Mouse (Mus musculus): ENCODE data around the gene Olfr1411.

The Olfr1411 gene

GRCm38 (mm10) chr1:92594111-92594510, at the start of gene Olfr1411:
Olfr1411 (plus strand) TSS chr1:92594411.
- no peak for DNase-seq (ENCODE audit: low read depth, low spot score)

GRCm38 (mm10) chr1:92545929-92546328, 48.3 kb upstream of the Olfr1411 start:
- DNase-seq (ENCODE audit: low read depth, low spot score) = no peak

- DNase-seq (ENCODE audit: low read depth, low spot score) = no peak
Observed at GRCm38 (mm10) chr1:92571022-92571421, 23.2 kb upstream of the Olfr1411 start, which contains the start of gene Olfr1413. Olfr1413 (plus strand) TSS chr1:92571322.

GRCm38 (mm10) chr1:92585479-92585878, 8.7 kb upstream of the Olfr1411 start, which contains the start of gene Olfr1412:
Olfr1412 (plus strand) TSS chr1:92585779.
- DNase-seq (ENCODE audit: low read depth, low spot score) = no peak

- no peak for DNase-seq (ENCODE audit: low read depth, low spot score)
Observed at GRCm38 (mm10) chr1:92596019-92596418, 1.8 kb downstream of the Olfr1411 start.

DNA sequence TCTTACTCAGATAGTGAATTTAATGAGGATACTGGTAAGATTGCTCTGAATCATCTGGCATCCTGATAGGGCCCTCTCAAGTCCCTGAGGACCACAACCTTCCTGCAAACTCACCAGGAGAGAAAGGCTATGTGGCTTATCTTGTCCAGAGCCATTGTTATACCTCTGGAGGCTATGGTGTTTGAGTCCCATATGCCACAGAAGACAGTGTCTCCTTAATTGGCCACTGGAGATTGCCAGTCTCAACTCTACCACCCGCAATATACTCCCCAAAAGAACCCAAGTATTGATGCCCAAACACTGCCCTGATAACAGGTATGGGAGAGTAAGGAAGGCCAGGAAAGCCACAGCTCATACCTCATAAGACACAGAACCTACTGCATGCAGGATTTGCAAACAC, 11.3 kb downstream of the Olfr1411 start, which contains the start of gene Olfr1410:
Gene Olfr1410, plus strand, starts transcription at position 301 of the 400 bp plus-strand sequence.
- DNase-seq (ENCODE audit: low read depth, low spot score) = no peak

DNA sequence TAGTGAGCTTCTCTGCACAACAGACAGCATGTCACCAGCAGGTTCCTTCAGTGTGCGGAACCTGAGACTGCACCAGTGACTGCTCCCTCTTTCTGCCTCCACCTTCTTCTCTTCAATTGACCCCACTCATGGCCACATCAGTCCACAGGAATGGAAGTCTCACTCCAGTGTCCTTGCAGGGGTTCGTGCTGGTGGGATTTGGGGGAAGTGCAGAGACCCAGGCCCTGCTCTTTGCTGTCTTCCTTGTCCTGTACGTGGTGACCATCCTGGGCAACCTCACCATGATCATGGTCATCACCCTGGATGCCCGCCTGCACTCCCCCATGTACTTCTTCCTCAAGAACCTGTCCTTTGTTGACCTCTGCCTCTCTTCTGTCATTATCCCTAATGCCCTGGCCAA, 13.5 kb downstream of the Olfr1411 start:
- DNase-seq (ENCODE audit: low read depth, low spot score) = no peak

DNA sequence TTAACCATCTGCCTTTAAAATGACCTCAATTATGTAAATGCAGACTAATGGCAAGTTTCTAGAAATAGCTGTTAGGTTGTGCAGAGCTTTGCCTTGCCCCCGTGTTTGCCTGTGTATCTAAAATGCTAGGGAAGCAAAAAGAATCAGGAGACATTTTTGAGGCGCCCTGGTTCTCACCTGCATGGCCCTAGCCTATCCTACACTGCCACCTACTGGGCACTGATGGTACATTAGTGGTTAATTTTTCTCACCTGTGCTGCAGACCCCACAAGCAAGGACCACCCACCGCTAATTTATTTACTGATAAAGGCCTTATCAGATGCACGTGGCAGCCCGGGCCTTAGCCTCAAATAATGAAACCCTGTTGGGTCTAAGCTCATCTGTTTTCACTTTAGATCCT, 16.8 kb downstream of the Olfr1411 start:
- peak; percentile 74 for DNase-seq (ENCODE audit: low read depth, low spot score)

- no peak for DNase-seq (ENCODE audit: low read depth, low spot score)
Observed at GRCm38 (mm10) chr1:92613175-92613574, 19.0 kb downstream of the Olfr1411 start.

- peak; percentile 23 for DNase-seq (ENCODE audit: low read depth, low spot score)
Observed at GRCm38 (mm10) chr1:92614516-92614915, 20.3 kb downstream of the Olfr1411 start.

DNA sequence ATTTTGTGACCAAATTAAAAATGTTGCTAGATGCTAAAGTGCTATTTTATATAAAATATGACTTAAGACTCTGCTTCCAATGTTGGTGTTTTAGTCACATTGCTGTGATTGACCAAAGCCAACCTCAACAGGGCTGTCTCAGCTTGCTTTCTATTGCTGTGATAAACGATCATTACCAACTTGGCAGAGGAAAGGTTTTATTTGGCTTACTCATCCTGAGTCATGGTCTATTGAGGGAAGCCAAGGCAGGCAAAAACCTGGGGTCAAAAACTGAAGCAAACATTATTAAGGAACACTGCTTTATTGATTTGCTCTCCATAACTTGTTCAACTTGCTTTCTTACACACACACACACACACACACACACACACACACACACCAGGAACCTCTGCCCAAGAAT, 21.8 kb downstream of the Olfr1411 start:
- DNase-seq (ENCODE audit: low read depth, low spot score) = no peak

DNA sequence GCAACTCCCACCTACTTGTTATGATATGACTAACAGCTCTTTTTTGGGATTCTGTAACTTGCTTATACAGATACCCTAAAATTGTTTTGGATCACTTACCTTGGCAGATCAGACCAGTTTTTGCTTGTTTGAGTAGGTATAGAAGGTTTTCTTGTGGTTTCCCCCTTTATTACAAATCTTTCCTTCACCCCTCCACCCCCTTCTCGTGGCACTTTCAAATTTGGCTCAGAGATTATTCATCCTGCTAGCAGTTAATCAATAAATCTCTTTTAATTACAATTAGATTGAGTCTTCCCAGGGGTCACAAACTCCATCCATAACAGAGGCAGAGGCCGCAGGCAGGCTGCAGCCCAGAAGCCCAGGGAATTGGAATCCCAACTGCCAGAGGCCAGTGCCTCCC, 23.3 kb downstream of the Olfr1411 start, which contains the start of gene Olfr12:
Gene Olfr12, plus strand, starts transcription at position 301 of the 400 bp plus-strand sequence.
- DNase-seq (ENCODE audit: low read depth, low spot score) = no peak

GRCm38 (mm10) chr1:92618360-92618759, 24.1 kb downstream of the Olfr1411 start:
- no peak for DNase-seq (ENCODE audit: low read depth, low spot score)

- DNase-seq (ENCODE audit: low read depth, low spot score) = no peak
Observed at GRCm38 (mm10) chr1:92628227-92628626, 34.0 kb downstream of the Olfr1411 start.

- DNase-seq (ENCODE audit: low read depth, low spot score) = no peak
Observed at GRCm38 (mm10) chr1:92632196-92632595, 38.0 kb downstream of the Olfr1411 start.

GRCm38 (mm10) chr1:92632948-92633347, 38.7 kb downstream of the Olfr1411 start:
- peak; percentile 54 for DNase-seq (ENCODE audit: low read depth, low spot score)

GRCm38 (mm10) chr1:92633726-92634125, 39.5 kb downstream of the Olfr1411 start:
- DNase-seq (ENCODE audit: low read depth, low spot score) = no peak

- no peak for DNase-seq (ENCODE audit: low read depth, low spot score)
Observed at GRCm38 (mm10) chr1:92634569-92634968, 40.4 kb downstream of the Olfr1411 start.

DNA sequence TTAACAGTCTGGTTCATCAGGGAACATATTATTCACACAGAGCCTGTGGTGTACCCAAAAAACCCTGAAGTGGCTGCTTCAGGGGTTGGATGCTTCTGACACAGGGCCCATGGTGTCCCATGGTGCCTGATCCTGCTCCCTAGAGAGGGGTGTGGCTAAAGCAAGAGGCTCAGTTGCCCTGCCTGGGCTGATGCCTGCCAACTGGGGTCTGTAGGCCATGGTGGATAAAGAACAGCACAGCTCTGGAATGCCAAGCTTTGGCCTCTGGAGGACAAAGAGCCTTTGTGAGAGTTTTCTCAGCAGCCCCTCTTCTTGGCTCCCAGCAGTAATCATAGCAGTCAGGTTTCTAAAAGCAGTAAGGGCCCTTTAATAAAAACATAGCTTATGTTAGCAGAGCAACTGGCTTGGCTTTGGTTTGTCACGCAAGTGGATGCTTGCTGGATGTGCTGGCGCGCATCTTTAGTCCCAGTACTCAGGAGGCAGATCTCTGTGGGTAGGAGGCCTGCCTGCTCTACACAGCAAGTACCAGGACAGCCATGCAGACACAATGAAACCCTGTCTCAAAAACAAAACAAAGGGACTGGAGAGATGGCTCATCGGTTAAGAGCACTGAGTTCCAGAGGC, 40.9 kb downstream of the Olfr1411 start:
- no peak for DNase-seq (ENCODE audit: low read depth, low spot score)

DNA sequence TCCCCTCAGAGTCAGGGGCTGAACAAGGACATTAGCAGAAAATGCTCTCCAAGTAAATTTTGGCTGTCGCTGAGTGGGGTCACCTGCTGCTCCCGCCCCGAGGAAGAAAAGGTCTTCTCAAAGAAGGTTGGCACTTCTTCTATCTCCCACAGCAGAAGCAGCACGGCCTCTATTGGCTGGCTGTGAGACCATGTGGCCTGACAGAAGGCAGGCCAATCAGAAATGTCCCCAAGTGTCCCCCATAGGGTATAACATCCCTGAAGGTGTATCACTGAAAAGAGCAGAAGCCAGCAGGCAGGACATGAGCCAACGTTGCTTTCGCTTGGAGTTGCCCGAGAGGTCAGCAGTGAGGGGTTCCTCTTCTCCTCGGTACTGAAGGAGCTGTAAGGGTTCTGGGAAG, 41.8 kb downstream of the Olfr1411 start:
- DNase-seq (ENCODE audit: low read depth, low spot score) = no peak

GRCm38 (mm10) chr1:92636676-92637075, 42.5 kb downstream of the Olfr1411 start:
- no peak for DNase-seq (ENCODE audit: low read depth, low spot score)

DNA sequence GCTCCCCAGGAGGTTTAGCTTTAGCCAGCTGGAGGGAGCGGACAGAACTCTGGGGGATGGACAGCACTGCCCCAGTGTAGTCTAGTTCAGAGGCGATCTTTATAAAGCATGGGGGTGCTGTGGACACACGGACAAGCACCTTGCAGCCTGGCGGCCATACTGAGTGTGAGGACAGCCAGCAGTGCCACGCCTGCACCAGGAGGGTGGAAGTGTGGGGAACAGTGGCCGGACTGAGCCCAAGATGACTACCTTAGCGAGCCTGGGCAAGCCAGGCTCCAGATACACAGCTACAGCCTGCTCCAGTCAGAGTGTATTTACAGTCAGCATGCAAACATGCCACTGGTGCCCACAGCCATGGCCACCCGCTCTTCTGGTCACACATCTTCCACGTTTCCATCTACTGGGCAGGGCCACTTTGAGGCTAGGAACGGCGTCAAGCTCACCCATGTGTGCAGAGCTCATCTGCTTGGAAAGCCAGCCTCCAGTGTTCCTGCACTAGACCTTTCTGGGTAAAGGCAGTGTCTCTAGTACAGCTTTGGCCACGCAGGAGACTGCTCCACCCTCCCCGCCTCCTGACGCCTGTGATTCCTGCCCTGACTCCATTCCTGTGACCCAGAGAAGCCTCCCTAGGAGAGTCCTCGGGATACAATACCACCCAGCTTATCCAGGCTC, 43.4 kb downstream of the Olfr1411 start:
- DNase-seq (ENCODE audit: low read depth, low spot score) = no peak

- no peak for DNase-seq (ENCODE audit: low read depth, low spot score)
Observed at GRCm38 (mm10) chr1:92638181-92638580, 44.0 kb downstream of the Olfr1411 start.

Measured in CD4-positive, CD25-positive, alpha-beta regulatory T cell, adult 2 months (primary cell).